Mouse (Mus musculus): ENCODE results near the gene Jdp2.

DNA sequence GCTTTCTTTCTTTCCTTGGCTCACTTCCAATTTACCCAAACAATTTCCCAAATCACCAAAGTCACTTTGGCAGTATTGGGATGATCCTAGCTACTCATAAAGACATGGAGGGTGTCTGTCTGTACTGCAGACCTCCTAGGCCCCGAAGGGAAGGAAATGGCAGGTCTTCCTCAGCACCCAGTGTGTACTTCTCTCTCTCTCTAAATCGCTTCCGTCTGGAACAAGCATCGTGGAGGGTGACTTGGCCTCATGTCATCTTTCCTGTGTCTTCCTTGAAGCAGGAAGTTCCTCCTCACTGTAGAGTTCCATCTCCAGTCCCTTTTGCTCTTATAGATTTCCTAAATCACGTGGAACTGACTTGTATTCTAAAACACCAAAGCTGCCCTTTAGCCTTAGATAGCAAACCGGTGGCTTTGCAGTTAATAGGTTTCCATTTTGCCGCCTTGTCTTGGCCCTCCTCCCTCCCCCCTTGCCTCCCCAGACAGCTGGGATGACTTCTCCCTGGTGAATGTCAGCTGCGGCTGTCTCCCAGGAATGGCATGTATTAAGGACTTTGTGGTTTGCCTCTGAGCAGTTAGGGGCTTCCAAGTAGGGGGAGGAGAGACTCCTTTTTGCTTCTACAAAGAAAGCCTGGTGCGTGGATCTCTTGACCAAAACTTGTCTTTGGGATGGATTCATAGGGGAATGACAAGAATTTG is 5.6 kb downstream of the Jdp2 start:
- TF ChIP-seq CTCF (IDR thresholded peaks at IDR 0.05; ENCODE audit: low read depth, low read length) (no peak), POLR2A (IDR thresholded peaks at IDR 0.05; ENCODE audit: extremely low read depth, insufficient read depth, low read length) (no peak)

All from liver, adult 2 months (tissue).